Mouse (Mus musculus) hindbrain, embryonic 10.5 days (tissue): ENCODE data around the gene Gm4064. TPM values are rescaled to one million over a fixed set of nuclear protein-coding genes. Genes with fewer than 3 reads are reported as not detected.
"Not testable (repeated sequence)": the region's sequence is repeated elsewhere in the genome, so short reads cannot be mapped to it uniquely, and the experiment has no call there.

Source experiments
- DNase-seq: peaks from one replicate; pipeline ENCODE4 v3.0.0-alpha.2; 2017; ENCODE audit warnings: low spot score
- H3K27ac ChIP-seq: fragments of 300-500 bp; sonication (generic); 2 replicates; pipeline ENCODE4 v1.5.1; 2016; ENCODE audit warnings: mild to moderate bottlenecking, moderate library complexity
- H3K27me3 ChIP-seq: fragments of 300-500 bp; sonication (generic); 2 replicates; pipeline ENCODE4 v1.6.1; 2016; ENCODE audit warnings: mild to moderate bottlenecking; ENCODE audit not compliant: poor library complexity, insufficient read depth, severe bottlenecking
- H3K36me3 ChIP-seq: fragments of 300-500 bp; sonication (generic); 2 replicates; pipeline ENCODE4 v1.6.1; 2016; ENCODE audit warnings: mild to moderate bottlenecking, moderate library complexity
- H3K4me1 ChIP-seq: fragments of 300-500 bp; sonication (generic); replicated peaks from 2 replicates; pipeline ENCODE4 v1.6.1; 2016; ENCODE audit warnings: mild to moderate bottlenecking
- H3K4me3 ChIP-seq: fragments of 300-500 bp; sonication (generic); 2 replicates; pipeline ENCODE4 v1.5.1; 2016; ENCODE audit warnings: mild to moderate bottlenecking, moderate library complexity
- H3K9me3 ChIP-seq: fragments of 300-500 bp; sonication (generic); 2 replicates; pipeline ENCODE4 v1.6.1; 2016; ENCODE audit warnings: mild to moderate bottlenecking, moderate library complexity
- WGBS: fragments of 180-500 bp; shearing (Covaris S2); methylation state at CpG from one replicate; pipeline ENCODE4 v1.1.7; 2016; 5-methylcytosine and 5-hydroxymethylcytosine counted together
- polyA plus RNA-seq: library from polyadenylated mRNA; unstranded; fragments of >200 nt; fragmentation: Nextera tagmentation; extraction: Ambion mirVana; gene quantifications from 2 replicates; pipeline ENCODE4 v1.2.1, GENCODE M21; 2016

Gm4064 gene
- not detected in 2 replicates for polyA plus RNA-seq

DNA sequence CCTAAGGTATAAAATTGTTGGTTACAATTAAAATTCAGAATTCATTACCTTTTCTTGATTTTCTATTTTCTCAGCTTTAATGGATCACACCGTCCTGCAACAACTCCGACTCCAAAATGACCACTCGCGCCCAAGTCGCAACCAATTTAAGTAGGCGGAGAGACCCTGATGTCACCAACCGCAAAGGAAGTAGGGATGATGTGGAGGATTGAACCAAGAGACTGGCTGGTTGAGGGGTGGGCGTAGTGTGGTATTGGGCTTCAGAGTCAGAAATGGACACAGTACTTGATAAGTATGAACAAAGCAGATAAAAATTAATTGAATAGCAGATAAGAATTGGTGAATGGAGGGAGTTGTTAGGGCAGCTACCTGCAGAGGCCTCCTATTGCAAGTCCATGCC lies at the start of gene Gm4064:
Gm4064 (minus strand) TSS at position 101 of the 400 bp plus-strand sequence.
- not testable (repeated sequence) for H3K36me3 ChIP-seq, H3K4me1 ChIP-seq, DNase-seq, H3K4me3 ChIP-seq, H3K9me3 ChIP-seq, H3K27ac ChIP-seq, H3K27me3 ChIP-seq
- WGBS, result no CpG with 5 or more reads among the region's 8 CpGs

DNA sequence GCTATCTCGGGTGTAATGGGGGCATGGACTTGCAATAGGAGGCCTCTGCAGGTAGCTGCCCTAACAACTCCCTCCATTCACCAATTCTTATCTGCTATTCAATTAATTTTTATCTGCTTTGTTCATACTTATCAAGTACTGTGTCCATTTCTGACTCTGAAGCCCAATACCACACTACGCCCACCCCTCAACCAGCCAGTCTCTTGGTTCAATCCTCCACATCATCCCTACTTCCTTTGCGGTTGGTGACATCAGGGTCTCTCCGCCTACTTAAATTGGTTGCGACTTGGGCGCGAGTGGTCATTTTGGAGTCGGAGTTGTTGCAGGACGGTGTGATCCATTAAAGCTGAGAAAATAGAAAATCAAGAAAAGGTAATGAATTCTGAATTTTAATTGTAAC lies 34.4 kb upstream of the Gm4064 start, which contains the start of the genes Rbmy and Gm10256:
Rbmy (plus strand) TSS at position 301 of the 400 bp plus-strand sequence.
Gm10256 (plus strand) TSS at position 320 of the 400 bp plus-strand sequence.
- H3K27me3 ChIP-seq, H3K4me3 ChIP-seq, H3K9me3 ChIP-seq, DNase-seq, H3K36me3 ChIP-seq, H3K27ac ChIP-seq, H3K4me1 ChIP-seq: not testable (repeated sequence)
- no CpG with 5 or more reads among the region's 9 CpGs for WGBS

Other genes with a start within 250 kb of the Gm4064 start
- gene H2al2c, start 197.1 kb downstream of the Gm4064 start, polyA plus RNA-seq, result not detected in 2 replicates
- gene Sry, start 132.5 kb downstream of the Gm4064 start, polyA plus RNA-seq, result not detected in 2 replicates
- gene H2al2b, start 75.5 kb downstream of the Gm4064 start, polyA plus RNA-seq, result not detected in 2 replicates
- gene Rbmy, start 34.5 kb upstream of the Gm4064 start, polyA plus RNA-seq, result not detected in 2 replicates
- not detected in 2 replicates for gene Gm10256, start 34.5 kb upstream of the Gm4064 start, polyA plus RNA-seq
- gene Gm10352, start 104.8 kb upstream of the Gm4064 start, polyA plus RNA-seq, result not detected in 2 replicates
- gene Gm29289, start 136.4 kb upstream of the Gm4064 start, polyA plus RNA-seq, result not detected in 2 replicates